Mouse (Mus musculus): ENCODE data around the gene Afap1l2.

Afap1l2 gene

DNA sequence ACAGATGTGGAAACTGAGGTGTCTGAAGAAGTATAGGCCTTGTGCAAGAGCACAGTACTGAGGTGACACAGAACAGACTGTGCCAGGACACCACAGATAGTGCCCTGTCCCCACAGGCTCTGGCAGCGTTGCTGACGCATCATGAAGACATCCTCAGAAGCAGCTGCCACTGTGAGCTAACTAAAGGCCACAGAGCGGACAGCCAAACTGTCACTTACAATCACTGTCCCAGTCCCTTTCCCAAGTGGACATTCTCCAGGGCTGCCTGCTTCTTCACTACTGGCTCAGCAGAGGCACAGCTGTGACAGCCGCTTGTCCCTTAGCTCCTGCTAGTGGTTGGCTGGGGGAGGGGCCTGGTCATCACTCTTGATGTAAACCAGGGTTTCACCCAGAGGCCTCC lies 33.9 kb downstream of the Afap1l2 start:
- no peak for DNase-seq

DNA sequence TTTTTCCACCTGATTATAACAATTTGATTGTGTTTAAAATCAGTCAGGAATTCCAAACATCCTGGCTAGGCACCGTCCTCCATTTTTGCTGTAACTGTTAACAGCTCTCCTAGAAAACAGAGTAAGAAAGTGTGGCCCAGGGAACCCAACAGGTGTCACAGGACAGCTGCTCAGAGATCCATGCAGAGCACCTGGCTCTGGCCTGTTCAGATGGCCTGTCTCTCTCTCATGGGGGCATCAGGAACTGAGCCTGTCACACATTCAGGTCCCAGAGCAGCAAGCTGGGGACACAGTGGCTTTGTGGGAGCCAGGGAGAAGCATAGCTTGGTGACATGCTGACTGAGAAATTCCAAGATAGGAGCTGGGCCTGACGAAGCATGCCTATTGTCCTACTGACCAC lies 35.3 kb downstream of the Afap1l2 start:
- DNase-seq, result no peak

- no peak for DNase-seq
These were observed 36.7 kb downstream of the Afap1l2 start for GRCm38 (mm10) chr19:56971347-56971746.

DNA sequence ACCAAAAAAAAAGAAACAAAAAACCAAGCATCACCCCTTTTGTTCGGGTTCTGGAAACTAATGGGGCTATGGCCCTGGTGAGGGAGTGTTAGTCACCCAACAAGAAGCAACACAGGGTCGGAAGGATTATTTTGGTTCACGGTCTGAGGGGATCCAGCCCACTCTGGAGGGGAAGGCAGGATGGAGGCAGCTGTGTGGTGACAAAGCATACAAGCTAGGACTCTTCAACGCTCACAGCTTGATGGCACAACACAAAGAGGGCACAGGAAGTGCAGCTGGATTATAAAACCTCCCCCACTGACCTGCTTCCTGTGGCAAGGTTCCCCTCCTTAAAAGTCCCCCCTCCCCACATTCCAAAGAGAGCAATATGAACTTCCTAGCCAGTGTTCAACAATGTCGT lies 44.2 kb downstream of the Afap1l2 start:
- DNase-seq, result no peak

GRCm38 (mm10) chr19:56959601-56960000 lies 48.4 kb downstream of the Afap1l2 start:
- DNase-seq, result no peak

DNA sequence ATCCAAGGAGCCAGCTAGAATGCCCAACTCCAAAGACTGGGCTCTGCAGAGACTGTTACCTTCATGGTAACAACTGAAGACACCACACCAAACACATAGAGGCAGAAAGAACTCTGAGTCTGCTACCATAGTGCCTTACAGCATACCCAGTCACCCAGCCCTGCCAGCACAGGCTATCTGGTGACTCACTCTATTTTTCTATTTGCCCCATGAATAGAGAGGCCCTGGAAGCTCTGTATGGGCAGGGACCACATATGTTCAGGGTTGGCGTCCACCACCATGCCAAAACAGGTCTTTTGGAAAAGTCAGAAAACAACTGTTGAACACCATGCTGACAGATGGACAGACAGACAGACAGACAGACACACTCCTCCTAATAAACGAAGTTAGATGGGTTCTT lies 49.0 kb downstream of the Afap1l2 start:
- no peak for DNase-seq

DNA sequence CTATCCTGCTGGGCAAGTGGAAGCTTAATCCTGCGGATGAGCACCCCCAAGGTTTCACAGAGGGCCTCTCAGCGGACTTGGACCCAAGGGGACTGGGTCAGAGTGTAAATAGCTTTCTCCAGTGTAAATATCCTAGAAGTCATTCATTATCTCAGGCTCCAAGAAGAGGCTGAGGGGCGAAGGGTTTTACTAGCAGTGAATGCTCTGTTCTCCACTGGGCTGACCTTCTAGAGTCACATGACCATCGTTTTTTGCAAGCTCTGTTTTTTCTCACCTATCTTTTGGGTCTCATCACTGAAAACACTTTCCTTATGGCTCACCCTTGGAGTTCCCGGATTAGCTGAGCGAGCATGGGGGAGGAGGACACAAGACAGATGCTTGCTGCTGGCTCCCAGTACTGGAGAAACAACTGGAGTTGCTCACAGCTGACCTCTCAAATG lies 49.4 kb downstream of the Afap1l2 start:
- DNase-seq, result no peak

- DNase-seq, result no peak
These were observed 50.0 kb downstream of the Afap1l2 start for GRCm38 (mm10) chr19:56958011-56958410.

DNA sequence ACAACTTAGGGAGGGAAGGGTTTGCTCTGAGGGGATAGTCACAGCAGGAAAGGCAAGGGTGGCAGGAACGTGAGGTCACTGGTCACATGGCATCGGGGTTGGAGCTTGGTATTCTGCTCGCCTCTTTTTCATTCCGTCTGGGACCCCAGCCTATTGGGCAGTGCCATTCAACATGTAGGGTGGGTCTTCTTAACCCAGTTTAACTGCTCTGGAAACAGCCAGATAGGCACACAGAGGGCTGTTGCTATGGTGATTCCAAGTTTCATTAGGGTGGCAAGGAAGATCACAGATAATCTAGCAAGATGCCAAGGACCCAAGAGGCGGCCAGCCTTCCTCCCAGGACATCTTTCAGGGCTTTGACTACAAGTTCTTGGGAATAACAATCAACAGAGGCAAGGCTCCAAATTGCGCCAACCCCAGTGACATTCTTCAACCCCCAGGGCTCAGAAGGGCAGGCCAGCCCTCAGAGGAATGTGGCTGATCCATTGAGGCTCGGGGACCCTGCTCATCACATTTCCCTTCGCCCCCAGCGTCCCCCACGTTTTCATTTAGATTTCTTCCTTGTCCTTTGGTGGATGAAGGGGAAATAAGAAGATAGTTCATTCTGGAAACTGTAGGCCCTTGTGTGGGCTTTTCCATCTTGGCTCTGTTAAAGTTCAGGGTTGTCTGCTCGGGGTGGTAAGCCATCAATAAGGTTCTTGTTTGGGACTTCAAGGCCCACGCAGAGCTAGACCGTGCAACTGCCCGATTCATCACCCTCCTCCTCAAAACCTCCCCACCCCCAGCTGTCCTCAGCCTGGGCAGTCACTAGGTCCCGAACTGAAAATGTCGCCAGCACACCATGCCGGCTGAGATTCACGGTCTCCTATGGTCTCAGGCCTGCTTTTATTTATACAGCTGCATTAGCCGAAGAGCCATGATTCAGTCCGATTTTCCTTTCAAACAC lies 52.2 kb downstream of the Afap1l2 start:
- DNase-seq, result no peak

GRCm38 (mm10) chr19:56954857-56955256 lies 53.2 kb downstream of the Afap1l2 start:
- DNase-seq, result no peak

- no peak for DNase-seq
These were observed 54.2 kb downstream of the Afap1l2 start for GRCm38 (mm10) chr19:56953856-56954255.

DNA sequence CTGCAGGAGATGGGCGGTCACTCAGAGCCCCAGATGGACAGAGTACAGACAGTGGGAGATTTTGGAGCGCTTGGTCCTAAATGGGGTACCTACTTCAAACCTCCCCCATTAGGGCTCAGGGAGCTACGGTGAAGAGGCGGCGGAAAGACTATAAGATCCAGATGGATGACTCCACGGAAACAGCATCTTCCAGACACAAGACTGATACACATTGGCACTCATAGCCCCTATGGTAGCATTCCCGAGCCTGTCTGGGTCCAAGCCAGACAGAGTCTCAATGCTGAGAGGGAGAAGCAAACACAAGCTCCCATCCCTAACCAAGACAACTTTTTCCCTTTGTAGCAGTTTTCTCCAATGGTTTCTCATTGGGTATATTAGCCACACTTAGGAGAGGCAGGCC lies 57.2 kb downstream of the Afap1l2 start:
- no peak for DNase-seq

- no peak for DNase-seq
These were observed 58.2 kb downstream of the Afap1l2 start for GRCm38 (mm10) chr19:56949868-56950267.

- DNase-seq, result peak; percentile 65 to 68
These were observed 59.9 kb downstream of the Afap1l2 start for GRCm38 (mm10) chr19:56947971-56948610.

- DNase-seq, result no peak
These were observed 61.3 kb downstream of the Afap1l2 start for GRCm38 (mm10) chr19:56946727-56947126.

- peak in 1 of 2 experiments; percentile 40 for DNase-seq
These were observed 61.8 kb downstream of the Afap1l2 start for GRCm38 (mm10) chr19:56946277-56946676.

- peak; percentile 29 to 41 for DNase-seq
These were observed 62.4 kb downstream of the Afap1l2 start for GRCm38 (mm10) chr19:56945621-56946020.

- DNase-seq, result no peak
These were observed 63.2 kb downstream of the Afap1l2 start for GRCm38 (mm10) chr19:56944826-56945225.

DNA sequence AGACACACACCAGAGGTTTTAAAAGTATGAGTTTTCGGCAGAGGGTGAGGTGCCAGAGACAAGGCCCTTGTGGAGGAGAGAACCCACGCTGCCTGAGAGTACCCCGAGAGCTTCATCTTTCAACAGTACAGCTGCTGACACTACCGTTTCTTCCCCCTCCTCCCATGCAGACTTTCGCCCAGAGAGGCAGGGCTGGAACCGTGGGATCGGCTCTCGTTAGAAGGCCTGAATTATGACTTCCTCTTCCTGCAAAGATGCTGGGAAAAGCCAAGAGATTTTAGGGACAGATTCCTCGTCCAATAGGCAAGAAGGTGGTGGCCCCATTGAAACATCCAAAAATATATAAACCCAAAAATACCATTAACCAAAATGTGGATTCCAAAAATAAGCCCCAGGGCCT lies 63.8 kb downstream of the Afap1l2 start:
- DNase-seq, result no peak

DNA sequence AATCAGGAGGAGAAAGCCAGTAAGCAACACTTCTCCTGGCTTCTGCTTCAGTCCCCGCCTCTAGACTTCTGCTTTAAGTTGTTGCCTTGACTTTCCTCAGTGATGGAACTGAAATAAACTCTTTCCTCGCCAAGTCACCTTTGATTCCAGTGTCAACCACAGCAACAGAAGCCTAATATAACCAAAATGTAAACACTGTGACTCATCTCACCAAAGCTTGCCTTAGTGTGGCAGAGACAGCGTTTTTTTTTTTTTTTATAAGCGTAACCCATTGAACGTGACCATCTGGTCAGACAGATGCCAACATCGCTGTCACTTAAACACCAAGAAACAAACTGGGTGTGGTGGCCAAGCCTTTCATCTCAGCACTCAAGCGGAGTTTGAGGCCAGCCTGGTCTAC lies 65.8 kb downstream of the Afap1l2 start:
- DNase-seq, result no peak

DNA sequence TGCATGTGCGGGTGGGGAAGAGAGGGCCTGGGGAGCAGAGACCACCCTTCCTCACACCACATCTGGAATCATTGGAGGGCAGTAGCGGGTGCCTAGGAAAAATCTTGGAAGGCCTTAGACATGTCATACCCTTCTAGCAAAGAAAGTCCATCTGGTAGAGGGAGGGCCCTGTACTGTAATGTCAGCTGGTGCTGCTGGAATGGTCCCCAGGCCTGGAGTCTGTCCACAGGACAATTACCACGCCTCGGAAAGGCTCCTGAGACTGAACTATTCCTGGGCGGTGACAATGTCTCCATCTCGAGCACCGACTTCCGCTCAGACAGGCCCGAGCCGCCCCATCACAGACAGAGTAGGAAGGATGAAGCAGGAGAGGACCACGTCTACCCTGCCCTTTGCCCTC lies 67.5 kb downstream of the Afap1l2 start:
- DNase-seq, result peak; percentile 68 to 69

- DNase-seq, result peak; percentile 35 to 45
These were observed 68.2 kb downstream of the Afap1l2 start for GRCm38 (mm10) chr19:56939826-56940225.

- DNase-seq, result no peak
These were observed 70.1 kb downstream of the Afap1l2 start for GRCm38 (mm10) chr19:56937911-56938310.

- DNase-seq, result peak; percentile 58 to 62
These were observed 71.8 kb downstream of the Afap1l2 start for GRCm38 (mm10) chr19:56936253-56936652.

All from cerebellum, postnatal 36 days (tissue).